In genomic region chr2:129679066-129679465, GRCm38 (mm10) we compare ENCODE assay signal across 33 mouse cellular contexts. TPM values are rescaled to one million over a fixed set of nuclear protein-coding genes. Genes with fewer than 3 reads are reported as not detected.
"Had no signal": no experiment of that assay in that cellular context is flagged by ENCODE, and none has a peak within 500 bp of the region (broad histone marks: within the 10 kb centered on the region; RNA-seq: fewer than 3 reads in every experiment).

No protein-coding gene starts in this region.

- H3K9me3 ChIP-seq: embryonic facial prominence, embryonic 10.5 days; embryonic facial prominence, embryonic 12.5 days; embryonic facial prominence, embryonic 13.5 days; embryonic facial prominence, embryonic 15.5 days; forebrain, embryonic 10.5 days; forebrain, embryonic 12.5 days; forebrain, embryonic 13.5 days; forebrain, embryonic 15.5 days had no signal

- DNase-seq: cerebellum, adult 2 months; cerebellum, adult 8-10 months; cerebellum, adult 9-10 months; cerebellum, adult 9-11 months; cerebellum, postnatal 14 days; cerebellum, postnatal 25 days; cerebellum, postnatal 36 days; embryo, embryonic 11 days; forebrain, postnatal 0 days; gastrocnemius, adult 2 months; gastrocnemius, postnatal 10 days; gastrocnemius, postnatal 14 days; gastrocnemius, postnatal 25 days; gastrocnemius, postnatal 36 days; heart, adult 18-20 months; heart, adult 2 months had no signal

- H3K4me2 ChIP-seq: embryonic facial prominence, embryonic 12.5 days; embryonic facial prominence, embryonic 13.5 days; embryonic facial prominence, embryonic 15.5 days; forebrain, embryonic 12.5 days; forebrain, embryonic 13.5 days; forebrain, embryonic 15.5 days had no signal

- H3K9ac ChIP-seq: embryonic facial prominence, embryonic 12.5 days; embryonic facial prominence, embryonic 13.5 days; embryonic facial prominence, embryonic 15.5 days; forebrain, embryonic 12.5 days; forebrain, embryonic 13.5 days; forebrain, embryonic 15.5 days; forebrain, postnatal 0 days had no signal

- H3K4me1 ChIP-seq: embryonic facial prominence, embryonic 12.5 days; embryonic facial prominence, embryonic 13.5 days; forebrain, embryonic 15.5 days had no signal

- H3K27ac ChIP-seq: embryonic facial prominence, embryonic 10.5 days; embryonic facial prominence, embryonic 12.5 days; embryonic facial prominence, embryonic 13.5 days; embryonic facial prominence, embryonic 15.5 days; forebrain, embryonic 12.5 days; forebrain, embryonic 13.5 days; forebrain, embryonic 15.5 days; gastrocnemius, adult 2 months; heart, adult 2 months had no signal

- H3K4me3 ChIP-seq: embryonic facial prominence, embryonic 10.5 days; embryonic facial prominence, embryonic 12.5 days; embryonic facial prominence, embryonic 13.5 days; embryonic facial prominence, embryonic 15.5 days; erythroblast, embryonic 14.5 days; forebrain, embryonic 10.5 days; forebrain, embryonic 12.5 days; forebrain, embryonic 13.5 days; forebrain, embryonic 15.5 days; gastrocnemius, adult 2 months; heart, adult 2 months had no signal

- ATAC-seq: forebrain, embryonic 13.5 days; forebrain, embryonic 14.5 days; forebrain, embryonic 15.5 days; forebrain, embryonic 16.5 days; forebrain, postnatal 0 days had no signal

- H3K36me3 ChIP-seq: embryonic facial prominence, embryonic 10.5 days; embryonic facial prominence, embryonic 12.5 days; embryonic facial prominence, embryonic 13.5 days; embryonic facial prominence, embryonic 15.5 days; forebrain, embryonic 10.5 days; forebrain, embryonic 12.5 days; forebrain, embryonic 15.5 days had no signal

- H3K27me3 ChIP-seq: embryonic facial prominence, embryonic 12.5 days; forebrain, embryonic 15.5 days had no signal

RNA-seq across cellular contexts. Expression of gene Pdyn, which starts 20.6 kb away (rescaled TPM):
- total RNA-seq: common myeloid progenitor, adult 5-6 weeks; gastrocnemius, adult 18-20 months; gastrocnemius, adult 2 months; gastrocnemius, adult 8-10 months; gastrocnemius, postnatal 10 days; gastrocnemius, postnatal 14 days; gastrocnemius, postnatal 25 days; gastrocnemius, postnatal 36 days; gastrocnemius, postnatal 4 days; granulocyte monocyte progenitor cell, adult 5-6 weeks; heart, adult 18-20 months; heart, adult 2 months had no signal
- polyA plus RNA-seq: embryonic facial prominence, embryonic 15.5 days; erythroblast, embryonic 14.5 days; gonadal fat pad, adult 2 months; heart, adult 2 months had no signal
